23 mouse cellular contexts compared by ENCODE assay signal in genomic region chr13:120196189-120196821, GRCm38 (mm10). TPM values are rescaled to one million over a fixed set of nuclear protein-coding genes. Genes with fewer than 3 reads are reported as not detected.
A peak's percentile ranks its signal among the peaks of the same experiment; 100 is the strongest.
ATAC-seq and TF ChIP-seq lines count a peak whose summit lies in the region.
"Not testable (repeated sequence)": the region's sequence is repeated elsewhere in the genome, so short reads cannot be mapped to it uniquely, and the experiment has no call there.
"Had no signal": no experiment of that assay in that cellular context is flagged by ENCODE, and none has a peak within 500 bp of the region (broad histone marks: within the 10 kb centered on the region; RNA-seq: fewer than 3 reads in every experiment).

No protein-coding gene starts in this region.

- H3K27ac ChIP-seq in bone marrow macrophage, adult 2 months (ENCODE audit: insufficient read depth, low read depth, low read length), result peak overlapping the region; percentile 52
- 0 out of 2 replicates have a peak overlapping the region, but pooled peaks have one; percentile 13 for H3K27ac ChIP-seq in macrophage

- H3K79me2 ChIP-seq in macrophage (ENCODE audit: inconsistent target), result not testable (repeated sequence)

- peak; percentile 64 for ATAC-seq in granulocyte monocyte progenitor cell, adult 5-6 weeks (replicated peaks; ENCODE audit: poor library complexity, severe bottlenecking)
- ATAC-seq in megakaryocyte progenitor cell, adult 5-6 weeks (replicated peaks; ENCODE audit: poor library complexity), result peak; percentile 56
- ATAC-seq in neutrophil, adult 5-6 weeks (ENCODE audit: extremely low read depth, insufficient number of reproducible peaks, low FRiP score, poor library complexity, severe bottlenecking), result peak; percentile 35

- 17% methylated on average over 3 of the region's 8 CpGs for WGBS in macrophage (ENCODE audit: missing documents)

- H3K4me1 ChIP-seq in bone marrow macrophage, adult 2 months (ENCODE audit: control insufficient read depth, insufficient read depth, low read length), result not testable (repeated sequence)

- H3K4me3 ChIP-seq in bone marrow macrophage, adult 2 months (ENCODE audit: insufficient read depth, low read length); macrophage (ENCODE audit: inconsistent target): not testable (repeated sequence)

- TF ChIP-seq CTCF in bone marrow macrophage, adult 2 months (IDR thresholded peaks at IDR 0.05; ENCODE audit: low read depth, low read length), result not testable (repeated sequence)

- H3K36me3 ChIP-seq in macrophage (ENCODE audit: inconsistent target), result not testable (repeated sequence)

- not testable (repeated sequence) for TF ChIP-seq POLR2A in bone marrow macrophage, adult 2 months (IDR thresholded peaks at IDR 0.05; ENCODE audit: borderline replicate concordance, low read depth, low read length)

RNA-seq across cellular contexts. Expression of gene Gm21762, which starts 19.4 kb away (rescaled TPM):
- polyA plus RNA-seq in bone marrow macrophage, adult 2 months (2012; ENCODE audit: insufficient read depth, insufficient read length, missing spikeins), result not detected in 2 replicates
- total RNA-seq in granulocyte monocyte progenitor cell, adult 5-6 weeks (2014; fragmentation: Nextera tagmentation), result not detected in 2 replicates
- total RNA-seq in granulocyte monocyte progenitor cell, adult 5-6 weeks (2017), result not detected in 2 replicates
- total RNA-seq in macrophage (2018; cell fraction: chromatin; rRNA removed), result not detected
- 1 to 10 TPM in 9 of 26 experiments, under 1 TPM in 17; 0.19 to 1.9 (median 0.75) TPM for total RNA-seq in macrophage (2018; cell fraction: cytosol; rRNA removed)
- under 1 TPM in 1 of 26 experiments, not detected in 25; 0.58 TPM for total RNA-seq in macrophage (2018; cell fraction: nucleus; rRNA removed)
- 0.60 TPM in 1 of 3 replicates, not detected in the others for polyA plus RNA-seq in macrophage (2018)
- total RNA-seq in megakaryocyte progenitor cell, adult 5-6 weeks (2015), result not detected in 2 replicates
- not detected in 2 replicates for total RNA-seq in megakaryocyte progenitor cell, adult 5-6 weeks (2017)
- total RNA-seq in neutrophil, adult 5-6 weeks (2017), result not detected in 2 replicates
- total RNA-seq: adrenal gland, adult 18-20 months; adrenal gland, adult 8-10 months; adrenal gland, postnatal 14 days; adrenal gland, postnatal 36 days; forebrain, postnatal 0 days; G1E had no signal
- polyA plus RNA-seq: activated CD4-positive, CD25-positive, alpha-beta regulatory T cell, adult 4 months; brain, embryonic 14.5 days; CD4-positive, CD25-positive, alpha-beta regulatory T cell, adult 4 months; cortical plate, adult 2 months; embryonic facial prominence, embryonic 10.5 days; embryonic facial prominence, embryonic 12.5 days; embryonic facial prominence, embryonic 14.5 days; forebrain, embryonic 11.5 days; forebrain, embryonic 13.5 days; forebrain, embryonic 15.5 days; forebrain, postnatal 0 days; G1E; Patski had no signal

RNA-seq across cellular contexts. Expression of gene Gm21818, which starts 24.1 kb away (rescaled TPM):
- polyA plus RNA-seq in bone marrow macrophage, adult 2 months (2012; ENCODE audit: insufficient read depth, insufficient read length, missing spikeins), result not detected in 2 replicates
- total RNA-seq in granulocyte monocyte progenitor cell, adult 5-6 weeks (2014; fragmentation: Nextera tagmentation), result not detected in 2 replicates
- total RNA-seq in granulocyte monocyte progenitor cell, adult 5-6 weeks (2017), result not detected in 2 replicates
- total RNA-seq in macrophage (2018; cell fraction: chromatin; rRNA removed), result not detected
- total RNA-seq in macrophage (2018; cell fraction: cytosol; rRNA removed), result not detected
- total RNA-seq in macrophage (2018; cell fraction: nucleus; rRNA removed), result not detected
- not detected in 3 replicates for polyA plus RNA-seq in macrophage (2018)
- total RNA-seq in megakaryocyte progenitor cell, adult 5-6 weeks (2015), result not detected in 2 replicates
- not detected in 2 replicates for total RNA-seq in megakaryocyte progenitor cell, adult 5-6 weeks (2017)
- not detected in 2 replicates for total RNA-seq in neutrophil, adult 5-6 weeks (2017)
- total RNA-seq: adrenal gland, adult 18-20 months; adrenal gland, adult 8-10 months; adrenal gland, postnatal 14 days; adrenal gland, postnatal 36 days; forebrain, postnatal 0 days; G1E had no signal
- polyA plus RNA-seq: activated CD4-positive, CD25-positive, alpha-beta regulatory T cell, adult 4 months; brain, embryonic 14.5 days; CD4-positive, CD25-positive, alpha-beta regulatory T cell, adult 4 months; cortical plate, adult 2 months; embryonic facial prominence, embryonic 10.5 days; embryonic facial prominence, embryonic 12.5 days; embryonic facial prominence, embryonic 14.5 days; forebrain, embryonic 11.5 days; forebrain, embryonic 13.5 days; forebrain, embryonic 15.5 days; forebrain, postnatal 0 days; G1E; Patski had no signal

RNA-seq across cellular contexts. Expression of gene Gm21731, which starts 42.6 kb away (rescaled TPM):
- polyA plus RNA-seq in bone marrow macrophage, adult 2 months (2012; ENCODE audit: insufficient read depth, insufficient read length, missing spikeins), result not detected in 2 replicates
- total RNA-seq in granulocyte monocyte progenitor cell, adult 5-6 weeks (2014; fragmentation: Nextera tagmentation), result not detected in 2 replicates
- total RNA-seq in granulocyte monocyte progenitor cell, adult 5-6 weeks (2017), result not detected in 2 replicates
- total RNA-seq in macrophage (2018; cell fraction: chromatin; rRNA removed), result not detected
- not detected for total RNA-seq in macrophage (2018; cell fraction: cytosol; rRNA removed)
- not detected for total RNA-seq in macrophage (2018; cell fraction: nucleus; rRNA removed)
- not detected in 3 replicates for polyA plus RNA-seq in macrophage (2018)
- total RNA-seq in megakaryocyte progenitor cell, adult 5-6 weeks (2015), result not detected in 2 replicates
- not detected in 2 replicates for total RNA-seq in megakaryocyte progenitor cell, adult 5-6 weeks (2017)
- not detected in 2 replicates for total RNA-seq in neutrophil, adult 5-6 weeks (2017)
- total RNA-seq: adrenal gland, adult 18-20 months; adrenal gland, adult 8-10 months; adrenal gland, postnatal 14 days; adrenal gland, postnatal 36 days; CH12.LX; forebrain, postnatal 0 days; G1E had no signal
- polyA plus RNA-seq: activated CD4-positive, CD25-positive, alpha-beta regulatory T cell, adult 4 months; brain, embryonic 14.5 days; CD4-positive, CD25-positive, alpha-beta regulatory T cell, adult 4 months; cortical plate, adult 2 months; embryonic facial prominence, embryonic 10.5 days; embryonic facial prominence, embryonic 12.5 days; embryonic facial prominence, embryonic 14.5 days; forebrain, embryonic 11.5 days; forebrain, embryonic 13.5 days; forebrain, embryonic 15.5 days; forebrain, postnatal 0 days; G1E; Patski had no signal

RNA-seq across cellular contexts. Expression of gene Gm20767, which starts 56.3 kb away (rescaled TPM):
- not detected in 2 replicates for polyA plus RNA-seq in bone marrow macrophage, adult 2 months (2012; ENCODE audit: insufficient read depth, insufficient read length, missing spikeins)
- not detected in 2 replicates for total RNA-seq in granulocyte monocyte progenitor cell, adult 5-6 weeks (2014; fragmentation: Nextera tagmentation)
- total RNA-seq in granulocyte monocyte progenitor cell, adult 5-6 weeks (2017), result not detected in 2 replicates
- not detected for total RNA-seq in macrophage (2018; cell fraction: chromatin; rRNA removed)
- total RNA-seq in macrophage (2018; cell fraction: cytosol; rRNA removed), result not detected
- total RNA-seq in macrophage (2018; cell fraction: nucleus; rRNA removed), result not detected
- not detected in 3 replicates for polyA plus RNA-seq in macrophage (2018)
- not detected in 2 replicates for total RNA-seq in megakaryocyte progenitor cell, adult 5-6 weeks (2015)
- total RNA-seq in megakaryocyte progenitor cell, adult 5-6 weeks (2017), result not detected in 2 replicates
- not detected in 2 replicates for total RNA-seq in neutrophil, adult 5-6 weeks (2017)
- total RNA-seq: adrenal gland, adult 18-20 months; adrenal gland, adult 8-10 months; adrenal gland, postnatal 14 days; adrenal gland, postnatal 36 days; forebrain, postnatal 0 days; G1E had no signal
- polyA plus RNA-seq: activated CD4-positive, CD25-positive, alpha-beta regulatory T cell, adult 4 months; brain, embryonic 14.5 days; CD4-positive, CD25-positive, alpha-beta regulatory T cell, adult 4 months; cortical plate, adult 2 months; embryonic facial prominence, embryonic 10.5 days; embryonic facial prominence, embryonic 12.5 days; embryonic facial prominence, embryonic 14.5 days; forebrain, embryonic 11.5 days; forebrain, embryonic 13.5 days; forebrain, embryonic 15.5 days; forebrain, postnatal 0 days; G1E had no signal
